Mouse (Mus musculus) A20 (cell line): ENCODE data around the gene Cpeb4.

Experiments
- DNase-seq: peaks from one replicate; pipeline ENCODE4 v3.0.0-alpha.2; 2011; ENCODE audit warnings: low read depth, low spot score

Cpeb4 gene

GRCm38 (mm10) chr11:31896905-31897304, 24.9 kb downstream of the Cpeb4 start:
- DNase-seq: no peak

- DNase-seq: no peak
Measured at GRCm38 (mm10) chr11:31899166-31899565, 27.2 kb downstream of the Cpeb4 start.

GRCm38 (mm10) chr11:31900736-31901135, 28.7 kb downstream of the Cpeb4 start:
- DNase-seq: no peak

- DNase-seq: no peak
Measured at GRCm38 (mm10) chr11:31902251-31903001, 30.4 kb downstream of the Cpeb4 start.

GRCm38 (mm10) chr11:31906499-31906898, 34.5 kb downstream of the Cpeb4 start:
- no peak for DNase-seq

GRCm38 (mm10) chr11:31907650-31908049, 35.6 kb downstream of the Cpeb4 start:
- peak; percentile 5 for DNase-seq

- no peak for DNase-seq
Measured at GRCm38 (mm10) chr11:31912958-31913357, 40.9 kb downstream of the Cpeb4 start.

- DNase-seq: no peak
Measured at GRCm38 (mm10) chr11:31917769-31918168, 45.8 kb downstream of the Cpeb4 start.

- DNase-seq: no peak
Measured at GRCm38 (mm10) chr11:31930051-31930450, 58.0 kb downstream of the Cpeb4 start.

- DNase-seq: no peak
Measured at GRCm38 (mm10) chr11:31935652-31936051, 63.6 kb downstream of the Cpeb4 start.

GRCm38 (mm10) chr11:31936910-31937525, 65.0 kb downstream of the Cpeb4 start:
- DNase-seq: no peak

GRCm38 (mm10) chr11:31940898-31941639, 69.1 kb downstream of the Cpeb4 start:
- DNase-seq: no peak

- peak; percentile 47 for DNase-seq
Measured at GRCm38 (mm10) chr11:31941640-31942638, 69.9 kb downstream of the Cpeb4 start.

GRCm38 (mm10) chr11:31945471-31945870, 73.5 kb downstream of the Cpeb4 start:
- DNase-seq: no peak

- DNase-seq: peak; percentile 7
Measured at GRCm38 (mm10) chr11:31948462-31949330, 76.7 kb downstream of the Cpeb4 start.

GRCm38 (mm10) chr11:31949331-31949785, 77.3 kb downstream of the Cpeb4 start:
- peak; percentile 75 for DNase-seq

- no peak for DNase-seq
Measured at GRCm38 (mm10) chr11:31960071-31960470, 88.1 kb downstream of the Cpeb4 start.

- no peak for DNase-seq
Measured at GRCm38 (mm10) chr11:31963993-31964392, 92.0 kb downstream of the Cpeb4 start.

- no peak for DNase-seq
Measured at GRCm38 (mm10) chr11:31965256-31966134, 93.5 kb downstream of the Cpeb4 start, which contains the start of gene 4930524B15Rik. TSS of gene 4930524B15Rik (plus strand) at chr11:31965592.
